Mouse (Mus musculus) liver, embryonic 13.5 days (tissue): ENCODE results near the gene Rpap3. TPM values are rescaled to one million over a fixed set of nuclear protein-coding genes. Genes with fewer than 3 reads are reported as not detected.

Source experiments
- polyA plus RNA-seq: library from polyadenylated mRNA; unstranded; fragments of >200 nt; fragmentation: Nextera tagmentation; extraction: Ambion mirVana; gene quantifications from 2 replicates; pipeline ENCODE4 v1.2.1, GENCODE M21; 2015

Rpap3 gene
- polyA plus RNA-seq, 1 experiment from 2014 or later = 13.1 TPM

Other genes starting within 250 kb of the Rpap3 start
- 0.07 TPM in 1 of 2 replicates, not detected in the other for gene Endou, start 25.5 kb upstream of the Rpap3 start, polyA plus RNA-seq
- 1.2 and 1.8 TPM in 2 replicates for gene Rapgef3, start 62.1 kb upstream of the Rpap3 start, polyA plus RNA-seq
- 89.5 and 101 TPM in 2 replicates for gene Slc48a1, start 72.7 kb upstream of the Rpap3 start, polyA plus RNA-seq
- 8.0 and 8.3 TPM in 2 replicates for gene Hdac7, start 138.7 kb upstream of the Rpap3 start, polyA plus RNA-seq
- 0.22 and 0.41 TPM in 2 replicates for gene Vdr, start 204.8 kb upstream of the Rpap3 start, polyA plus RNA-seq